Mouse (Mus musculus) kidney, adult 2 months (tissue): Measurements from ENCODE around the gene Gpr88.

Experiments used
- CTCF ChIP-seq: fragments of 200-500 bp; conservative IDR thresholded peaks from 2 replicates; pipeline ENCODE4 v1.5.1; 2011; ENCODE audit warnings: low read depth, mild to moderate bottlenecking, control low read depth, low read length, moderate library complexity, mixed read lengths; ENCODE audit not compliant: insufficient read depth, insufficient read length
- POLR2A ChIP-seq: fragments of 200-500 bp; IDR thresholded peaks from one replicate; pipeline ENCODE4 v1.6.1; 2011; ENCODE audit warnings: low read depth, low read length, control low read depth

GRCm38 (mm10) chr3:116222511-116223243 lies 30.6 kb downstream of the Gpr88 start:
- TF ChIP-seq CTCF (no peak), POLR2A (no peak)
